Mouse (Mus musculus): ENCODE measurements at regions not wholly inside any gene's neighbourhood (a gene's known extent, or its start where the extent isn't known, plus 50 kb on each side); places are given as distances from the start of the nearest gene placed in this dataset.

- TF ChIP-seq RCOR1 (IDR thresholded peaks at IDR 0.05; ENCODE audit: low read depth, low read length), result no peak
- TF ChIP-seq BHLHE40 (IDR thresholded peaks at IDR 0.05; ENCODE audit: borderline replicate concordance, low read depth, low read length), result no peak
- TF ChIP-seq POLR2AphosphoS2 (IDR thresholded peaks at IDR 0.05; ENCODE audit: low read length), result no peak
- TF ChIP-seq POLR2AphosphoS5 (IDR thresholded peaks at IDR 0.05; ENCODE audit: borderline replicate concordance, low read depth, low read length), result no peak
- TF ChIP-seq NRF1 (IDR thresholded peaks at IDR 0.05; ENCODE audit: insufficient read depth, low read depth, low read length, poor library complexity, severe bottlenecking), result no peak
- no peak for TF ChIP-seq TBP (IDR thresholded peaks at IDR 0.05; ENCODE audit: low read depth, low read length)
- TF ChIP-seq ZC3H11A (IDR thresholded peaks at IDR 0.05; ENCODE audit: low read depth, low read length), result no peak
- no peak for TF ChIP-seq CTCF (IDR thresholded peaks at IDR 0.05 in 2 of 3, conservative IDR thresholded peaks at IDR 0.05 in 1 of 3; ENCODE audit: control insufficient read depth in 1 of 3, insufficient read depth in 1 of 3, low read depth in 2 of 3, low read length in 3 of 3, poor library complexity in 1 of 3, severe bottlenecking in 1 of 3)
- TF ChIP-seq TCF12 (IDR thresholded peaks at IDR 0.05; ENCODE audit: low read depth, low read length), result no peak
Observed at GRCm38 (mm10) chr15:92840035-92840434, 434.9 kb downstream of the Gxylt1 start.
